Mouse (Mus musculus) liver, embryonic 14.5 days (tissue): ENCODE measurements around the gene Foxi2.

ENCODE experiments used
- CTCF ChIP-seq: IDR thresholded peaks from 2 replicates; pipeline ENCODE4 v1.5.1; 2016; ENCODE audit warnings: antibody characterized with exemption, low read depth, control low read depth
- EP300 ChIP-seq: IDR thresholded peaks from 2 replicates; pipeline ENCODE4 v1.6.1; 2016; ENCODE audit warnings: antibody characterized with exemption, low read depth

DNA sequence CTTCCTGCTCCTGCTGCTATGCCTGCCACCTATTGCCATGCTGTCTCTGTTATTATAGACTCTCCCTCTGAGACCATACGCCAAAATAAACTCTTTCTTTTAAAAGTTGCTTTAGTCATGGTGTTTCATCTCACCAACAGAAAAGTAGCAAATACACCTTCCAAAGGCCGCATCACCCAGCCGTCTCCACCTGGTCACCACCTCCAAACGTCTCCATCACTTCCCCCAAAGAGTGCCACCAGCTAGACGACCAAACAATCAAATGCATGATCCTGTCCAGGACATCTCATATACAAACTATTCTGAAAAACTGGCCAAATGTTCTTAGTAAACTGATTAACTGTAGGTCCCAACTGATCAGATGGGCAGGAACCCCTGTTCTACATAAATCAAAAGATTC, 45.5 kb upstream of the Foxi2 start:
- TF ChIP-seq CTCF (no peak), EP300 (no peak)
